Mouse (Mus musculus) Patski (cell line): Measurements from ENCODE around the gene Zfand3. TPM values are rescaled to one million over a fixed set of nuclear protein-coding genes. Genes with fewer than 3 reads are reported as not detected.

Experiments used
- ATAC-seq: fragments of 100-300 bp; one replicate; pipeline ENCODE4 v1.8.0; 2021
- CTCF ChIA-PET: fragments of 350-600 bp; sonication (Branson Sonifier 250); formaldehyde crosslinking; loops from one replicate; lab custom pipeline; 2022; ENCODE audit warnings: inconsistent platforms; lab: Charles Lee
- POLR2A ChIA-PET: fragments of 350-600 bp; sonication (Branson Sonifier 250); formaldehyde crosslinking; loops from one replicate; lab custom pipeline; 2022; ENCODE audit warnings: antibody characterized with exemption, inconsistent platforms; lab: Charles Lee
- DNase-seq: peaks from one replicate; pipeline ENCODE4 v3.0.0-alpha.2; 2011; ENCODE audit warnings: low read depth, low spot score
- H3K27me3 ChIP-seq: fragments of 371-371 bp; one replicate; pipeline ENCODE4 v1.5.1; 2021
- CTCF ChIP-seq: fragments of 100-300 bp; IDR thresholded peaks from one replicate; pipeline ENCODE4 v1.5.1; 2021
- in situ Hi-C: fragments of 300-500 bp; cut with MboI; formaldehyde crosslinking; loops from 3 replicates; pipeline ENCODE4 v1.11.1; 2018; ENCODE audit warnings: low pct_unique_long_range_greater_than_20kb, mixed read lengths
- polyA plus RNA-seq: library from polyadenylated mRNA; unstranded; gene quantifications from one replicate; pipeline ENCODE4 v1.2.3, GENCODE M21; 2021

The Zfand3 gene
- polyA plus RNA-seq, 1 experiment from 2014 or later: 133 TPM

GRCm38 (mm10) chr17:30018927-30019610, 14.5 kb downstream of the Zfand3 start:
- TF ChIP-seq CTCF: no peak
- DNase-seq: no peak
- in situ Hi-C loops: no loop called here
- ChIA-PET POLR2A (interaction anchor here (1.4 kb wide), 1 partner anchor 37 kb away, joined by 3 read pairs; no protein-coding TSS in a partner anchor), CTCF (no interaction called here)
- H3K27me3 ChIP-seq: no peaks in the 10 kb centered on the region
- no peak for ATAC-seq

GRCm38 (mm10) chr17:30019942-30020341, 15.4 kb downstream of the Zfand3 start:
- POLR2A ChIA-PET: interaction anchor here (1.4 kb wide), 1 partner anchor 36 kb away, joined by 3 read pairs; no protein-coding TSS in a partner anchor
- CTCF ChIA-PET: no interaction called here
- DNase-seq: no peak
- in situ Hi-C loops: loop anchor here (5.0 kb wide), 1 partner anchor 43 kb away; no protein-coding TSS in a partner anchor
- no peaks in the 10 kb centered on the region for H3K27me3 ChIP-seq
- no peak for TF ChIP-seq CTCF
- no peak for ATAC-seq

- TF ChIP-seq CTCF: peak; percentile 93
- H3K27me3 ChIP-seq: no peaks in the 10 kb centered on the region
- ChIA-PET POLR2A (no interaction called here), CTCF (interaction anchor here (0.8 to 2.8 kb wide), 10 partner anchors 9 to 134 kb away, joined by 3 to 9 read pairs (median 3); no protein-coding TSS in a partner anchor)
- in situ Hi-C loops: loop anchor here (5.0 kb wide), 1 partner anchor 47 kb away; no protein-coding TSS in a partner anchor
- ATAC-seq: no peak
- DNase-seq: no peak
These were observed 20.1 kb downstream of the Zfand3 start for GRCm38 (mm10) chr17:30024651-30025050.

GRCm38 (mm10) chr17:30026617-30027016, 22.1 kb downstream of the Zfand3 start:
- ChIA-PET CTCF (interaction anchor here (1.1 to 1.5 kb wide), 2 partner anchors 12 to 16 kb away, joined by 3 read pairs; no protein-coding TSS in a partner anchor), POLR2A (no interaction called here)
- no peak for DNase-seq
- no peak for ATAC-seq
- no peaks in the 10 kb centered on the region for H3K27me3 ChIP-seq
- TF ChIP-seq CTCF: no peak
- in situ Hi-C loops: no loop called here

- ChIA-PET CTCF (interaction anchor here (1.1 to 2.9 kb wide), 3 partner anchors 12 to 15 kb away, joined by 3 to 11 read pairs (median 3); no protein-coding TSS in a partner anchor), POLR2A (interaction anchor here (0.6 to 1.1 kb wide), 2 partner anchors 22 to 292 kb away, joined by 3 read pairs; no protein-coding TSS in a partner anchor)
- no peak for TF ChIP-seq CTCF
- in situ Hi-C loops: no loop called here
- ATAC-seq (no peak), DNase-seq (no peak)
- no peaks in the 10 kb centered on the region for H3K27me3 ChIP-seq
These were observed 23.0 kb downstream of the Zfand3 start for GRCm38 (mm10) chr17:30027343-30028029.

- no peak for TF ChIP-seq CTCF
- POLR2A ChIA-PET: no interaction called here
- no peaks in the 10 kb centered on the region for H3K27me3 ChIP-seq
- DNase-seq (no peak), ATAC-seq (no peak)
- CTCF ChIA-PET: interaction anchor here (0.8 to 2.9 kb wide), 3 partner anchors 10 to 54 kb away, joined by 3 to 18 read pairs (median 11); no protein-coding TSS in a partner anchor
- in situ Hi-C loops: no loop called here
These were observed 25.2 kb downstream of the Zfand3 start for GRCm38 (mm10) chr17:30029633-30030226.

- no peak for ATAC-seq
- in situ Hi-C loops: no loop called here
- TF ChIP-seq CTCF: no peak
- ChIA-PET POLR2A (interaction anchor here (0.6 to 1.1 kb wide), 2 partner anchors 26 to 28 kb away, joined by 3 to 4 read pairs; no protein-coding TSS in a partner anchor), CTCF (interaction anchor here (1.5 to 2.4 kb wide), 3 partner anchors 7 to 12 kb away, joined by 4 to 8 read pairs (median 6); no protein-coding TSS in a partner anchor)
- DNase-seq: no peak
- H3K27me3 ChIP-seq: no peaks in the 10 kb centered on the region
These were observed 28.3 kb downstream of the Zfand3 start for GRCm38 (mm10) chr17:30032796-30033195.

- ChIA-PET CTCF (interaction anchor here (1.5 kb wide), 1 partner anchor 8 kb away, joined by 6 read pairs; no protein-coding TSS in a partner anchor), POLR2A (interaction anchor here (0.7 kb wide), 1 partner anchor 11 kb away, joined by 3 read pairs; no protein-coding TSS in a partner anchor)
- ATAC-seq: no peak
- in situ Hi-C loops: no loop called here
- DNase-seq: no peak
- H3K27me3 ChIP-seq: no peaks in the 10 kb centered on the region
- no peak for TF ChIP-seq CTCF
These were observed 29.5 kb downstream of the Zfand3 start for GRCm38 (mm10) chr17:30033991-30034390.

- no peak for ATAC-seq
- ChIA-PET CTCF (no interaction called here), POLR2A (no interaction called here)
- in situ Hi-C loops: no loop called here
- no peaks in the 10 kb centered on the region for H3K27me3 ChIP-seq
- no peak for DNase-seq
- TF ChIP-seq CTCF: no peak
These were observed 30.9 kb downstream of the Zfand3 start for GRCm38 (mm10) chr17:30035216-30036005.
